Mouse (Mus musculus): ENCODE data around the gene Cd248. TPM values are rescaled to one million over a fixed set of nuclear protein-coding genes. Genes with fewer than 3 reads are reported as not detected.

Cd248 gene
- total RNA-seq, 2 experiments from 2014 or later = not detected

DNA sequence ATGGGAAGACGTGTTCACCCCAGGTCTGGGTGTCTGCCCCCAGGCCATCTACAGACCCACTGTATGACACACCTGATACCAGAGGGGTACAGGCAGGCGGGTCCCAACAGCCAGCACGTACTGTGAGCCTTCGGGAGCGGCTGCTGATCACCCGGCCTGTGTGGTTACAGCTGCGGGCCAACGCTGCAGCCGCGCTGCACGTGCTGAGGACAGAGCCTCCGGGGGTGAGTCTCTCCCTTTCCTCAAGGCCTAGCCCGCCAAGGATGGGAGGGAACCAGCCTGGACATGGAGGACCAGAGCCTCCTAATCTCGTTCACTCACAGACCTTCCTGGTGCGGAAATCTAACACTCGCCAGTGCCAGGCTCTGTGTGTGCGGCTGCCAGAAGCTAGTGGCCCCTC is 16.8 kb upstream of the Cd248 start:
- no peak; the same call in 1 of the 2 replicates for ATAC-seq (replicated peaks; ENCODE audit: poor library complexity, severe bottlenecking)

GRCm38 (mm10) chr19:5051515-5051914 is 16.4 kb upstream of the Cd248 start:
- ATAC-seq (replicated peaks; ENCODE audit: poor library complexity, severe bottlenecking) = no peak

GRCm38 (mm10) chr19:5052166-5052822 is 15.6 kb upstream of the Cd248 start:
- no peak for ATAC-seq (replicated peaks; ENCODE audit: poor library complexity, severe bottlenecking)

- ATAC-seq (replicated peaks; ENCODE audit: poor library complexity, severe bottlenecking) = no peak
Measured at GRCm38 (mm10) chr19:5052853-5053252, 15.0 kb upstream of the Cd248 start.

DNA sequence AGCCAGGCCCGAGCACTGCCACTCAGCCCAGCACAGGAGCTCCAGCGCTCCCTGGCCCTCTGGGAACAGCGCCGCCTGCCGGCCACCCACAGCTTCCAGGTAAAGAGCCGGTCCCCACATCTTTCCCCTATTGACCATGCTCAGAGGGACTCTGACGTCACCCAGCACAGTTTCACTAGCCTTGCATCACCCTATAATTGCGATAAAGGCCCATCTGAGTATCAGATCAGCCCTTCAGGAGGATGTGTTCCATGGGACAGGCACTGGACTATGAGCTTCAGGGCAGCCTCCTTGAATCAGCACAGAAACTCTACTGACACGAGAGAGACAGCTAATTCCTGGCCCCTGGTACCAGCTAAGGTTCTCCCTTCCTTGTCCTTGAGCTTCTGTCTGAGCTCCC is 14.0 kb upstream of the Cd248 start:
- ATAC-seq (replicated peaks; ENCODE audit: poor library complexity, severe bottlenecking) = peak; percentile 60

DNA sequence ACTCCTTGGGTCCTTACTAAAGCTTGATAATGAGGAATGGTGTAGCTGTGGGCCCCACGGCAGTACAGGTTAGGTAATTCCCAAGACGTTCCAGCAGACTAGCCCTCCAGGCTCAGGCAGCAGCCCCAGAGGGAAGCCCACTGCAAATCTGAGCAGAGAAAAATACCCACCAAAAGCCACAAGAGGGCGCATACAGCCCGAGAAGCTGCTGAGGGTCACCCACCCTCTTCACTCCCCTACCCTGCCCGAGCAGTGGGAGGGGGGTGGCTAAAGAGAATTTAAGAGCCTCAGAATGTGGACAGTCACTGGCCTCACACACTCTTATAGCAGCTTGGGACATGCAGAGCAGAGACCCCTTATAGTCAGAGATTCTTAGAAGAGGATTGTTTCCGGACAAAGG is 11.6 kb upstream of the Cd248 start:
- peak; percentile 33; the same call in 1 of the 2 replicates for ATAC-seq (replicated peaks; ENCODE audit: poor library complexity, severe bottlenecking)

GRCm38 (mm10) chr19:5057876-5058775 is 9.8 kb upstream of the Cd248 start:
- no peak for ATAC-seq (replicated peaks; ENCODE audit: poor library complexity, severe bottlenecking)

GRCm38 (mm10) chr19:5058801-5059771 is 8.8 kb upstream of the Cd248 start:
- no peak for ATAC-seq (replicated peaks; ENCODE audit: poor library complexity, severe bottlenecking)

GRCm38 (mm10) chr19:5060365-5061330 is 7.2 kb upstream of the Cd248 start:
- ATAC-seq (replicated peaks; ENCODE audit: poor library complexity, severe bottlenecking) = no peak

DNA sequence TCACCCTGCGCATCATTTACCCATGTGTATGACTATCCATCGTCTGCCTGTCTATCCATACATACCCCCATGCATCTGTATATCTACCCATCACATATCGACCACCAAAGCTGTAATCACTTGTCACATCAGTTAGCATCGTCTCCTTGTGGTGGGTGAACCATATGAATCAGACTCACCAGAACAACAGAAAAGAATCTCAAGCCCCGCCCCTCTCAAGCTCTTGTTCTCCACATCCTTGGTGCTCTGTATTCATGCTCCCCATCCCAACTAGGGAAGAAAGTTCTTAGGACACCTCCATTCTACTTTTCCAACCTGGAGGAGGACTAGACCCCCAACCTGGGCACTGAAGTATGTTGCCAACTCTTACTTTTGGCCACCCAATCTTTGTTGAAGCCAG is 5.8 kb upstream of the Cd248 start:
- no peak for ATAC-seq (replicated peaks; ENCODE audit: poor library complexity, severe bottlenecking)

GRCm38 (mm10) chr19:5062446-5062845 is 5.4 kb upstream of the Cd248 start:
- ATAC-seq (replicated peaks; ENCODE audit: poor library complexity, severe bottlenecking) = no peak

DNA sequence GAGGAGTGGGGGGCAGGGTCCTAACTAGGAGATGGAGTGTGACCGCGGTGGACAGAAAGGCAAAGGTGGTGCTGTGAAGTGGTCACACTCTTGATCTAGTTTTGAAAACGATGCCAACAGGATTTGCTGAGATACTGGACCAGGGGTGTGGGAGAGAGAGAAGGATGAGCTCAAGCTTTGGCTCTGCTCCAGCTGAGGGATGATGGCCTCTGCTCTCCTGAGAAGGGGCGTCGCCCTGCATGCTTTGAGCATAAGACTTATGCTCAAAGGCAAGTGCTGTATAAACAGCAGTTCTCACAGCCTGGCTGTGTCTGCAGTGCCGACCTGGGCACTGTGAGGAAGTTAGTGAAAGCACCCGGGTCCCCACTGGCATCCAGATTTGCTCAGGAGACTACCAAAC is 2.8 kb upstream of the Cd248 start:
- ATAC-seq (replicated peaks; ENCODE audit: poor library complexity, severe bottlenecking) = no peak

- no peak for ATAC-seq (replicated peaks; ENCODE audit: poor library complexity, severe bottlenecking)
Measured at GRCm38 (mm10) chr19:5067040-5067799, 658 bp upstream of the Cd248 start.

GRCm38 (mm10) chr19:5068570-5069234 is 824 bp downstream of the Cd248 start:
- no peak for ATAC-seq (replicated peaks; ENCODE audit: poor library complexity, severe bottlenecking)

DNA sequence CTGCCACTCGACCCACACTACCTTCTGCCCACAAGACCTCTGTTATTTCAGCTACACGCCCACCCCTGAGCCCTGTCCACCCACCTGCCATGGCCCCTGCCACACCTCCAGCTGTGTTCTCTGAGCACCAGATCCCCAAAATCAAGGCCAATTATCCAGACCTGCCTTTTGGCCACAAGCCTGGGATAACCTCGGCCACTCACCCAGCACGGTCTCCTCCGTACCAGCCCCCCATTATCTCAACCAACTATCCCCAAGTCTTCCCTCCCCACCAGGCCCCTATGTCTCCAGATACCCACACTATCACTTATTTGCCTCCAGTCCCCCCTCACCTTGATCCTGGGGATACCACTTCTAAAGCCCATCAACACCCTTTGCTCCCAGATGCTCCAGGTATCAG is 1.6 kb downstream of the Cd248 start:
- ATAC-seq (replicated peaks; ENCODE audit: poor library complexity, severe bottlenecking) = no peak

DNA sequence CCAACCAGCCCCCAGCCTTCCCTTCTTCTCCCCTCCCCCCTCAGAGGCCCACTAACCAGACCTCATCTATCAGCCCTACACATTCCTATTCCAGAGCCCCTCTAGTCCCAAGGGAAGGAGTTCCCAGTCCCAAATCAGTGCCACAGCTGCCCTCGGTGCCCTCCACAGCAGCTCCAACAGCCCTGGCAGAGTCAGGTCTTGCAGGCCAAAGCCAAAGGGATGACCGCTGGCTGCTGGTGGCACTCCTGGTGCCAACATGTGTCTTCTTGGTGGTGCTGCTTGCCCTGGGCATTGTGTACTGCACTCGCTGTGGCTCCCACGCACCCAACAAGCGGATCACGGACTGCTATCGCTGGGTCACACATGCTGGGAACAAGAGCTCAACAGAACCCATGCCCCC is 2.1 kb downstream of the Cd248 start:
- no peak for ATAC-seq (replicated peaks; ENCODE audit: poor library complexity, severe bottlenecking)

DNA sequence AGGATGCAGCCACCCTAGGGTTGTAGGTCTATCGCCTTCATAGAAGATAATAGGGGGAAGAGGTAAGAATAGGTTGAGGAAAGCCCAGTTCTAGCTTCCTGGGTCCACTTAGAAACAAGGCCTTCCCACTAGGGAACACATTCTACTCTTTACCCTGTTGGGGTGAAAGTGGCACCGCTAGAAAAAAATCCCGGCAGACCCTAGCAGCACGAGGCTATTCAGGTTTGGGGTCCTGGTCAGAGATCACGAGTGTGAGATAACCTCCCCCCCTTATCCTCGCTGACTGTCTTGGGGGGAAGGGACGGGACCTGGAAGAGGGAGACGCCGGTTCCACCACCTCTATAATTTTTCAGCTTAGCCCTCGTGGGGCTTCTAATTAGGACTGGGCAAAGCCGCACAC is 3.2 kb downstream of the Cd248 start:
- no peak for ATAC-seq (replicated peaks; ENCODE audit: poor library complexity, severe bottlenecking)

All from granulocyte monocyte progenitor cell, adult 5-6 weeks (primary cell).